Mouse (Mus musculus): ENCODE measurements at regions not wholly inside any gene's neighbourhood (a gene's known extent, or its start where the extent isn't known, plus 50 kb on each side); places are given as distances from the start of the nearest gene placed in this dataset.
A peak's percentile ranks its signal among the peaks of the same experiment; 100 is the strongest.

DNA sequence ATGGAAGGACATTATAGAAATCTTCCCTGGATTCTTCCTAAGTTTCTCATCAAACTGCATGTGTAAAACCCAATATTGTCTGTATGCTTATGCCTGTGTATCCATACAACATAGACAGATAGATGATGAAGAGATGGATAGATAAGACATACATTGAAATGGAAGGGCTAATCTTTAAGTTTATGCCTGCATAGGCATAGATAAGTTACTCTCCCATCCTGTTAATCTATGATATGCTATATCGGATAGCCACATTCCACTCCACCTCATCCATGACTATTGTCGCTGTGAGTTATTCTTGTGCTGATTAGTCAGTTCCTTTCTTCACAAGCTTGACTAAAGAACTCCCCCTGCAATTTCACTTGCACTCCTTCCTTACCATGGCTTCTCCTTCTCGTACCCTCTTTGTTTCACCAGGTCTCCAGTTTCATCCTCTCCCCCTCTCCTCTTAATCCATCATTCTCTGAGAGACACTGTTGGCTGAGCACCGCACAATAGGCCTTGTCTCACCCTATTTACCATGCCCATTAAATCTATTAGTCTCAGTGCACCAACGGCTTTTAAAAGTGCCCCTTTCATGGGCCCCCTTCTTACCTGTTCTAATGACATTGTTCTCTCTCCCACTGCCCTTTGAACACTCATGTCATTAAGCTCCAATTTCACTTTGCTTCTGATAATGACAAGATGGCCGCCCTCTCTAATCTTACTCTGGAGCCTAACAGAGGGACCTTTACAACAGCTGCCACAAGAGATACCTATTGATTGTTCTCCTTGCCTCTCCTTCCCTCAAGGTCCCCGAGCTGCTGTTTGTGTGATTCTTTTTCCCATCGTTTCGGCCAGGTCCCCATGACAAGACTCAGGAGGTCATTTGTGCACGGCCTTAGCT, 399.1 kb upstream of the Acvr2a start:
- no peak overlapping the region for H3K27ac ChIP-seq (ENCODE audit: low read length)
- no peak overlapping the region for H3K4me2 ChIP-seq (ENCODE audit: low read depth, low read length)
- ATAC-seq (ENCODE audit: insufficient read depth, low FRiP score): no peak
- no peaks in the 10 kb centered on the region for H3K4me1 ChIP-seq (ENCODE audit: control insufficient read depth, insufficient read depth, low read length)
- no peaks in the 10 kb centered on the region for H3K9me3 ChIP-seq (replicated peaks; ENCODE audit: control insufficient read depth, low read length)
- 56% methylated on average over 10 of the region's 10 CpGs for WGBS
- no peaks in the 10 kb centered on the region for H3K27me3 ChIP-seq (ENCODE audit: control insufficient read depth, insufficient read depth, low read length)
- no peak overlapping the region for H3K4me3 ChIP-seq (replicated peaks; ENCODE audit: low read length)
- H3K36me3 ChIP-seq (ENCODE audit: control insufficient read depth, insufficient read depth, low read length): no peaks in the 10 kb centered on the region
- H3K9ac ChIP-seq (ENCODE audit: low read length): no peak overlapping the region

DNA sequence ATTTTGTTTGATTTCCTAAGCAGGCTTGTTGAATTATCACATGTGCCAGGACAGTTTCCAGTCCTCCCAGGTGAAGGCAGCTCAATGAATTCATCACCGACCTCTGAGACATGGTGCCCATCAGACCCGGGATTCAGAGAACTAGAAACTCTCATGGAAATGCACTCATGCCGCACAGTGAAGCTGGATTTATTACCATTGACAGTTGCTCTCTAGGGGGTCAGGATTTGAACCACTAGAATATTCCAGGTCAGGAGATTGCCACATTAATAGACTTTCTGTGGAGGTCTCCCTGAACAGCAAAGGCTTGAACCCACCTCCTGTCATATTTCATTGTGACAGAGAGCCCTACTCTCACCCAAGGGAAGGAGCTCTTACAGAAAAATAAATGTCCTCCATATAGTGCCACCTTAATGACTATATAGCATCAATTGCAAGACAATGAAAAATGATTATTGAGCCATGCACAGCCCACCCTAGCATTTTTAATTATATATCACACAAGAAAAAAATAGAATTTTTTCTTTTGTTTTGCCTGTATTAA, 397.6 kb upstream of the Acvr2a start:
- no peaks in the 10 kb centered on the region for H3K27me3 ChIP-seq (ENCODE audit: control insufficient read depth, insufficient read depth, low read length)
- H3K4me1 ChIP-seq (ENCODE audit: control insufficient read depth, insufficient read depth, low read length): no peaks in the 10 kb centered on the region
- H3K27ac ChIP-seq (ENCODE audit: low read length): no peak overlapping the region
- no peak overlapping the region for H3K4me3 ChIP-seq (replicated peaks; ENCODE audit: low read length)
- no peaks in the 10 kb centered on the region for H3K9me3 ChIP-seq (replicated peaks; ENCODE audit: control insufficient read depth, low read length)
- H3K36me3 ChIP-seq (ENCODE audit: control insufficient read depth, insufficient read depth, low read length): no peaks in the 10 kb centered on the region
- H3K4me2 ChIP-seq (ENCODE audit: low read depth, low read length): no peak overlapping the region
- no peak overlapping the region for H3K9ac ChIP-seq (ENCODE audit: low read length)
- ATAC-seq (ENCODE audit: insufficient read depth, low FRiP score): no peak
- WGBS: 69% methylated on average over 3 of the region's 3 CpGs

- Histone ChIP-seq H3K36me3 (ENCODE audit: control insufficient read depth, insufficient read depth, low read length) (no peaks in the 10 kb centered on the region), H3K9me3 (replicated peaks; ENCODE audit: control insufficient read depth, low read length) (no peaks in the 10 kb centered on the region), H3K9ac (ENCODE audit: low read length) (no peak overlapping the region), H3K4me1 (ENCODE audit: control insufficient read depth, insufficient read depth, low read length) (no peaks in the 10 kb centered on the region), H3K27ac (ENCODE audit: low read length) (no peak overlapping the region), H3K27me3 (ENCODE audit: control insufficient read depth, insufficient read depth, low read length) (no peaks in the 10 kb centered on the region), H3K4me2 (ENCODE audit: low read depth, low read length) (no peak overlapping the region), H3K4me3 (replicated peaks; ENCODE audit: low read length) (no peak overlapping the region)
- 77% methylated on average over 4 of the region's 4 CpGs for whole genome bisulfite sequencing
- no peak for ATAC-seq (ENCODE audit: insufficient read depth, low FRiP score)
Measured at GRCm38 (mm10) chr2:48417000-48417596, 396.8 kb upstream of the Acvr2a start.

DNA sequence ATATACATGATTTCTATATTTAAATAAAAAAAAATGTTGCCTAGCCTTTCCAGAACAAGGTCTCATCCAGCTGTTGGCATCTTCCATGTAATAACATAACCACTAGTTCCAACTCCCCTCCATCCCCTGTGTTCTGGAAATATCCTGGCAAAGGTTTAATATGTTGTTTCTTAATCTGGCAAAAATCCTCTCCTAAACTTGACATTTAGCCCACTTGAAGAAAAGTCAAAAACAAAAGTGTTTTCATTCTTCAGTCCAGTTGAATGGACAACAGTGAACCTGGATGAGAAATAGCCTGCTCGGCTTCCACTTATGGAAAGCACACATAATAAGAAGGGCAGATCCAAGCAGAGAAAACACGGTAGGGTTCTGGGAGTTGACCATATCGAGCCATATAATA, 393.1 kb upstream of the Acvr2a start:
- H3K4me3 ChIP-seq (replicated peaks; ENCODE audit: low read length): no peak overlapping the region
- H3K4me1 ChIP-seq (ENCODE audit: control insufficient read depth, insufficient read depth, low read length): peaks cover 3% of the 10 kb centered on the region; the same call in 1 of the 2 replicates
- no peak overlapping the region for H3K9ac ChIP-seq (ENCODE audit: low read length)
- no peak overlapping the region for H3K27ac ChIP-seq (ENCODE audit: low read length)
- WGBS: 87% methylated on average over 3 of the region's 3 CpGs
- H3K9me3 ChIP-seq (replicated peaks; ENCODE audit: control insufficient read depth, low read length): no peaks in the 10 kb centered on the region
- no peaks in the 10 kb centered on the region for H3K36me3 ChIP-seq (ENCODE audit: control insufficient read depth, insufficient read depth, low read length)
- no peak overlapping the region for H3K4me2 ChIP-seq (ENCODE audit: low read depth, low read length)
- no peaks in the 10 kb centered on the region for H3K27me3 ChIP-seq (ENCODE audit: control insufficient read depth, insufficient read depth, low read length)
- no peak for ATAC-seq (ENCODE audit: insufficient read depth, low FRiP score)

DNA sequence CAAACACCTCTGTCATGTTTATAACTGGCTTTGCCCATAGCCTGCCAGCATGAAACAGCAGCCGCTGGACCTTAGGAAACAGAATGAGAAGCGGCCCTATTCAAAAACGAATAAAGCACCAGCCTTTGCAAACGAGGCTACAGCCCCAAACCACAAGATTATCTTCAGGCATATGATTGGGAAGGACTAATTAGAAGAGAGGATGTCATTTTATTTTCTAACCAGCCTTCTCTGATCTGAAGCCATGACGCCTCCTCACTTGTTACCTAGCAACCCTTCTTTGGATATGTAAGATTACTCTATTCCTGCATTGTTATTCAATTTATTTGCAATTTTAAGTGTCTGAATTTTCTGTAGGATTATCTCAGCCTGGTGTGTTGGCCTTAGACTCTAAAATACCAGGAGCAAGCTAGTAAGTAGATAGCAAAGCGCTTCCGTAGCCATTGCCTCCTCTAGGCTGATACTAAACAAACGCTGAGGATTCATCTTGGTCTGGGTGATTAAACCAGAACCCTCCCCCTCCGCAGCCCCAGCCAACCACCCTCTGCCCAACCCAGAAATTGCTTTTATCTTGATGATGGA, 390.0 kb upstream of the Acvr2a start:
- Histone ChIP-seq H3K9ac (ENCODE audit: low read length) (no peak overlapping the region), H3K27me3 (ENCODE audit: control insufficient read depth, insufficient read depth, low read length) (no peaks in the 10 kb centered on the region), H3K4me3 (replicated peaks; ENCODE audit: low read length) (no peak overlapping the region), H3K36me3 (ENCODE audit: control insufficient read depth, insufficient read depth, low read length) (no peaks in the 10 kb centered on the region), H3K27ac (ENCODE audit: low read length) (no peak overlapping the region), H3K9me3 (replicated peaks; ENCODE audit: control insufficient read depth, low read length) (no peaks in the 10 kb centered on the region), H3K4me2 (ENCODE audit: low read depth, low read length) (no peak overlapping the region), H3K4me1 (ENCODE audit: control insufficient read depth, insufficient read depth, low read length) (peaks cover 3% of the 10 kb centered on the region; the same call in 1 of the 2 replicates)
- ATAC-seq (ENCODE audit: insufficient read depth, low FRiP score): no peak
- WGBS: 57% methylated on average over 9 of the region's 9 CpGs

DNA sequence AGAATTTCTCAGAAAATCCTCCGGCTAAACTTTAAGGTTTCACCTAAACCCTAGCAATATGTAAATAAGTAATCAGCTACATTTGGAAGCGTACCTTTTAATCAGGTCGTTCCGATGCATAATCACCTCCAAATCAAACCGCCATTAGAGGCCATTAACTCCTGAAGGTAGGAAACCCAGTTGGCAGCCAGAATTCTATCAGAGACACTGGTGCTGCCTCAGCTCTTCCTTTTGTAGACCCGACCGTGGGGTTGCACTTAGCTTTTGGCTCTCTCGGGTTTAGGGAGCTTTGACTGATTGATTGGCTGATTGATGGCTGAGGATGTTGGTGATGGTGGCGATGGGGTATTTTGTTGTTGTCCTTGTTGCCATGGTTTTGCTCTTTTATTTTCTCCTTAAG, 389.3 kb upstream of the Acvr2a start:
- Histone ChIP-seq H3K4me3 (replicated peaks; ENCODE audit: low read length) (no peak overlapping the region), H3K27me3 (ENCODE audit: control insufficient read depth, insufficient read depth, low read length) (no peaks in the 10 kb centered on the region), H3K9me3 (replicated peaks; ENCODE audit: control insufficient read depth, low read length) (no peaks in the 10 kb centered on the region), H3K4me1 (ENCODE audit: control insufficient read depth, insufficient read depth, low read length) (peaks cover 3% of the 10 kb centered on the region; the same call in 1 of the 2 replicates), H3K36me3 (ENCODE audit: control insufficient read depth, insufficient read depth, low read length) (no peaks in the 10 kb centered on the region), H3K4me2 (ENCODE audit: low read depth, low read length) (no peak overlapping the region), H3K9ac (ENCODE audit: low read length) (no peak overlapping the region), H3K27ac (ENCODE audit: low read length) (no peak overlapping the region)
- WGBS: 47% methylated on average over 9 of the region's 9 CpGs
- no peak for ATAC-seq (ENCODE audit: insufficient read depth, low FRiP score)

- H3K4me3 ChIP-seq (replicated peaks; ENCODE audit: low read length): no peak overlapping the region
- H3K4me1 ChIP-seq (ENCODE audit: control insufficient read depth, insufficient read depth, low read length): peaks cover 3% of the 10 kb centered on the region; the same call in 1 of the 2 replicates
- no peak overlapping the region for H3K4me2 ChIP-seq (ENCODE audit: low read depth, low read length)
- no peaks in the 10 kb centered on the region for H3K9me3 ChIP-seq (replicated peaks; ENCODE audit: control insufficient read depth, low read length)
- no peak overlapping the region for H3K9ac ChIP-seq (ENCODE audit: low read length)
- 23% methylated on average over 12 of the region's 12 CpGs for WGBS
- no peaks in the 10 kb centered on the region for H3K36me3 ChIP-seq (ENCODE audit: control insufficient read depth, insufficient read depth, low read length)
- H3K27ac ChIP-seq (ENCODE audit: low read length): no peak overlapping the region
- no peaks in the 10 kb centered on the region for H3K27me3 ChIP-seq (ENCODE audit: control insufficient read depth, insufficient read depth, low read length)
- no peak for ATAC-seq (ENCODE audit: insufficient read depth, low FRiP score)
Measured at GRCm38 (mm10) chr2:48425200-48426090, 388.5 kb upstream of the Acvr2a start.

DNA sequence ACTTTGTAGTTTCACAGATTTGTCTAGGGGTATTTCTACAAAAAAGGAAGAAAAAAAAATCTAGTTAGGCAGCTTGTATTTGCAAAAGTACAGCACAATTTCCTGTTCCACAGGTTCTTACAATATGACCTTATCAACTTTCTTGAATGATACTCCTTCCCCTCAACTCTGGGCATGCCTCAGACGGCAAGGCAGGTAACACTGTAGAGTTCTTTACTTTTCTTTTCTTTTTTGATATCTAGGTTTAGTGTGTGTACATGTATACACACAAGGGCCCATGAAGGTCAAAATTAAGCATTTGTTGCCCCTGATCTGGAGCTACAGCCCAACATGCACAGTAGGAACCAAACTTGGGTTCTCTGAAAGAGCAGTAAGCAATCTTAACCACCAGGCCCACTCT, 381.4 kb upstream of the Acvr2a start:
- peak; percentile 79; the same call in 1 of the 2 replicates for ATAC-seq (ENCODE audit: insufficient read depth, low FRiP score)
- no peaks in the 10 kb centered on the region for H3K36me3 ChIP-seq (ENCODE audit: control insufficient read depth, insufficient read depth, low read length)
- H3K9ac ChIP-seq (ENCODE audit: low read length): no peak overlapping the region
- H3K9me3 ChIP-seq (replicated peaks; ENCODE audit: control insufficient read depth, low read length): no peaks in the 10 kb centered on the region
- H3K4me1 ChIP-seq (ENCODE audit: control insufficient read depth, insufficient read depth, low read length): no peaks in the 10 kb centered on the region
- H3K4me2 ChIP-seq (ENCODE audit: low read depth, low read length): no peak overlapping the region
- H3K27me3 ChIP-seq (ENCODE audit: control insufficient read depth, insufficient read depth, low read length): no peaks in the 10 kb centered on the region
- peak overlapping the region; percentile 86 for H3K27ac ChIP-seq (ENCODE audit: low read length)
- no peak overlapping the region for H3K4me3 ChIP-seq (replicated peaks; ENCODE audit: low read length)
- 53% methylated on average over 1 of the region's 1 CpGs for WGBS

Measured in stomach, embryonic 16.5 days (tissue).